Mouse (Mus musculus) kidney, embryonic 15.5 days (tissue): ENCODE data around the gene Lin7c. TPM values are rescaled to one million over a fixed set of nuclear protein-coding genes. Genes with fewer than 3 reads are reported as not detected.
"Not testable (repeated sequence)": the region's sequence is repeated elsewhere in the genome, so short reads cannot be mapped to it uniquely, and the experiment has no call there.

ENCODE experiments used
- ATAC-seq: fragments of 200-750 bp; cut with Nextera tagmentation; replicated peaks from 2 replicates; pipeline ENCODE4 v1.8.0; 2017; ENCODE audit warnings: moderate TSS enrichment; ENCODE audit not compliant: low FRiP score
- H3K27ac ChIP-seq: fragments of 300-500 bp; sonication (generic); 2 replicates; pipeline ENCODE4 v1.5.1; 2015; ENCODE audit warnings: mild to moderate bottlenecking, inconsistent platforms
- H3K27me3 ChIP-seq: fragments of 300-500 bp; sonication (generic); 2 replicates; pipeline ENCODE4 v1.6.1; 2015; ENCODE audit warnings: inconsistent platforms
- H3K36me3 ChIP-seq: fragments of 300-500 bp; sonication (generic); 2 replicates; pipeline ENCODE4 v1.6.1; 2015; ENCODE audit warnings: inconsistent platforms
- H3K4me1 ChIP-seq: fragments of 300-500 bp; sonication (generic); 2 replicates; pipeline ENCODE4 v1.6.1; 2015; ENCODE audit warnings: inconsistent platforms
- H3K4me2 ChIP-seq: fragments of 300-500 bp; sonication (generic); 2 replicates; pipeline ENCODE4 v1.6.1; 2015; ENCODE audit warnings: moderate library complexity, mild to moderate bottlenecking, inconsistent platforms
- H3K4me3 ChIP-seq: fragments of 300-500 bp; sonication (generic); replicated peaks from 2 replicates; pipeline ENCODE4 v1.5.1; 2015; ENCODE audit warnings: mild to moderate bottlenecking, inconsistent platforms
- H3K9ac ChIP-seq: fragments of 300-500 bp; sonication (generic); 2 replicates; pipeline ENCODE4 v1.6.1; 2015; ENCODE audit warnings: mild to moderate bottlenecking, inconsistent platforms
- H3K9me3 ChIP-seq: fragments of 300-500 bp; sonication (generic); replicated peaks from 2 replicates; pipeline ENCODE4 v1.6.1; 2016; ENCODE audit warnings: inconsistent platforms
- WGBS: fragments of 180-500 bp; shearing (Covaris S2); methylation state at CpG from one replicate; pipeline ENCODE4 v1.1.7; 2015; ENCODE audit warnings: mixed read lengths; 5-methylcytosine and 5-hydroxymethylcytosine counted together
- polyA plus RNA-seq: library from polyadenylated mRNA; unstranded; fragments of >200 nt; fragmentation: Nextera tagmentation; extraction: Ambion mirVana; gene quantifications from 2 replicates; pipeline ENCODE4 v1.2.1, GENCODE M21; 2015

Gene Lin7c
- 69.3 and 76.4 TPM in 2 replicates for polyA plus RNA-seq

- Histone ChIP-seq H3K27ac (peak within 1 kb of the TSS; percentile 89), H3K36me3 (peaks cover 15% of the 10 kb centered on the region), H3K27me3 (no peaks in the 10 kb centered on the region), H3K4me2 (peak within 1 kb of the TSS; percentile 65), H3K9me3 (0 out of 2 replicates have a peak, but pooled peaks cover 3% of the 10 kb centered on the region), H3K4me3 (peak within 1 kb of the TSS; percentile 84), H3K4me1 (peaks cover 14% of the 10 kb centered on the region), H3K9ac (peak within 1 kb of the TSS; percentile 83)
- under 1% methylated on average over 42 of the region's 42 CpGs for WGBS
- ATAC-seq: peak; percentile 100
Measured at GRCm38 (mm10) chr2:109890597-109890996, at the start of gene Lin7c. TSS of gene Lin7c (plus strand) at chr2:109890853.

- Histone ChIP-seq H3K4me1 (peaks cover 7% of the 10 kb centered on the region; the same call in 1 of the 2 replicates), H3K9ac (no peak overlapping the region), H3K9me3 (no peaks in the 10 kb centered on the region), H3K36me3 (no peaks in the 10 kb centered on the region), H3K4me3 (no peak overlapping the region), H3K27ac (no peak overlapping the region), H3K4me2 (no peak overlapping the region), H3K27me3 (no peaks in the 10 kb centered on the region)
- no peak for ATAC-seq
- 55% methylated on average over 4 of the region's 4 CpGs for WGBS
Measured at GRCm38 (mm10) chr2:109846401-109846800, 44.3 kb upstream of the Lin7c start.

GRCm38 (mm10) chr2:109848305-109848704 lies 42.3 kb upstream of the Lin7c start:
- Histone ChIP-seq H3K9ac (no peak overlapping the region), H3K27ac (peak overlapping the region; percentile 48; the same call in 1 of the 2 replicates), H3K4me3 (no peak overlapping the region), H3K36me3 (no peaks in the 10 kb centered on the region), H3K27me3 (no peaks in the 10 kb centered on the region), H3K4me2 (no peak overlapping the region), H3K4me1 (peaks cover 7% of the 10 kb centered on the region; the same call in 1 of the 2 replicates), H3K9me3 (no peaks in the 10 kb centered on the region)
- ATAC-seq: peak; percentile 92
- 27% methylated on average over 4 of the region's 4 CpGs for WGBS

DNA sequence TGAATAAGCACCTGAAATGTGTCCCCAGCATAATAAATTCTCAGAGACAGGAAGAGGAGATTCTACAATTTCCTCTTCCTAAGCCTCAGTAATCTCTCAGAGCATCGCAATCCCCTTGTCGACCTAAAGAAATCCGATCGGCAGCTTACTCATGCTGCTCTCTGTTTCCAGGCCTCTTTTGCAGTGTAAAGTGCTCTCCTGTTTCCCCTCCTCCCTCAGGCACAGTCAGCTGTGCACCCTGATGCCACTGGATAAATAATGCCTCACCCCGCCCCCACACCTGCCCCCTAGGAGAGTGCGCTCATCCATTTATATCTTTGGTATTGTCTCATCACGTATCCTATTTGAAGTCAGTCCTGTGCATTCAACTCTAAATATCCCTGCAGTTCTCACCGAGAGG lies 41.9 kb upstream of the Lin7c start:
- no peak overlapping the region for H3K27ac ChIP-seq
- 23% methylated on average over 8 of the region's 8 CpGs for WGBS
- H3K27me3 ChIP-seq: no peaks in the 10 kb centered on the region
- H3K4me2 ChIP-seq: no peak overlapping the region
- H3K9ac ChIP-seq: no peak overlapping the region
- ATAC-seq: peak; percentile 95
- H3K4me3 ChIP-seq: no peak overlapping the region
- no peaks in the 10 kb centered on the region for H3K9me3 ChIP-seq
- peaks cover 7% of the 10 kb centered on the region; the same call in 1 of the 2 replicates for H3K4me1 ChIP-seq
- H3K36me3 ChIP-seq: no peaks in the 10 kb centered on the region

DNA sequence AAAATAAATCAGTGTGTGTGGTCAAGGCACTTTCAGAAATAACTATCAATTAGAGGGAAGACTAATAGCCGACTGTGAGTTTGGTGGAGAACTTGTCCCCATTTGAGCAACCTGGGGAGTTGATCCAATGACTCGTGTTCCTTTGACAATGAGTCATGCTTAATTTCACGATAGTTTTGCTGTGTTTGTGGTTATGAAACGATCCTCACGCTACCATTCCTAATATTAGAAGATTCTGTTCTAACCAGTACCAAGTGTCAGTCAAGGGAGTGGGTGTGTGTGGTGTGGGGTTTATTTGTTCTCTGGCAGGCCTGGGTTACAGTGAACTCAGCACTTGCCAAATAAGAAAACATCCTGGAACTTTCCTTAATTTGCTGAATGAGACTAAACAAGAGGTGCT lies 35.1 kb upstream of the Lin7c start:
- H3K27me3 ChIP-seq: no peaks in the 10 kb centered on the region
- no peak overlapping the region for H3K4me2 ChIP-seq
- no peaks in the 10 kb centered on the region for H3K9me3 ChIP-seq
- no peaks in the 10 kb centered on the region for H3K4me1 ChIP-seq
- H3K36me3 ChIP-seq: no peaks in the 10 kb centered on the region
- WGBS: 82% methylated on average over 5 of the region's 5 CpGs
- H3K9ac ChIP-seq: no peak overlapping the region
- H3K27ac ChIP-seq: no peak overlapping the region
- no peak overlapping the region for H3K4me3 ChIP-seq
- ATAC-seq: no peak

- Histone ChIP-seq H3K27me3 (no peaks in the 10 kb centered on the region), H3K4me2 (no peak overlapping the region), H3K27ac (no peak overlapping the region), H3K36me3 (no peaks in the 10 kb centered on the region), H3K4me1 (no peaks in the 10 kb centered on the region), H3K9me3 (no peaks in the 10 kb centered on the region), H3K9ac (no peak overlapping the region), H3K4me3 (no peak overlapping the region)
- WGBS: 79% methylated on average over 2 of the region's 2 CpGs
- no peak for ATAC-seq
Measured at GRCm38 (mm10) chr2:109859671-109860070, 31.0 kb upstream of the Lin7c start.

- no peak overlapping the region for H3K4me2 ChIP-seq
- no peaks in the 10 kb centered on the region for H3K4me1 ChIP-seq
- no peak overlapping the region for H3K4me3 ChIP-seq
- H3K9me3 ChIP-seq: no peaks in the 10 kb centered on the region
- no peaks in the 10 kb centered on the region for H3K27me3 ChIP-seq
- 84% methylated on average over 3 of the region's 3 CpGs for WGBS
- H3K27ac ChIP-seq: no peak overlapping the region
- H3K9ac ChIP-seq: no peak overlapping the region
- ATAC-seq: no peak
- no peaks in the 10 kb centered on the region for H3K36me3 ChIP-seq
Measured at GRCm38 (mm10) chr2:109860832-109861231, 29.8 kb upstream of the Lin7c start.

DNA sequence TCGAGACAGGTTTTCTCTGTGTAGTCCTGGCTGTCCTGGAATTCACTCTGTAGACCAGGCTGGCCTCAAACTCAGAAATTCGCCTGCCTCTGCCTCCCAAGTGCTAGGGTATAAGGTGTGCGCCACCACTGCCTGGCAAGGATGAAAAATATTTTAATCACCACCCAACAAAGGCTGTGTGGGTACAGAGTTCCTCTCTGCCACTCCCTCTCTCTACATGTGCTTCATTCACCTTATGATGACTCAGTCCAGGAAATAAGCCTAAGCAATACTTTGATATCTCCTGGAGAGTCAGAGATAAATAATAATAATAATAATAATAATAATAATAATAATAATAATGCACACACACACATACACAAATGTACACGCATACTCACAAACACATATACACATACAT lies 11.2 kb upstream of the Lin7c start:
- H3K27ac ChIP-seq, H3K9ac ChIP-seq, H3K36me3 ChIP-seq, H3K4me2 ChIP-seq, H3K4me1 ChIP-seq, H3K4me3 ChIP-seq, H3K9me3 ChIP-seq, H3K27me3 ChIP-seq, ATAC-seq: not testable (repeated sequence)
- 87% methylated on average over 4 of the region's 4 CpGs for WGBS

- Histone ChIP-seq H3K4me1 (no peaks in the 10 kb centered on the region), H3K9me3 (no peaks in the 10 kb centered on the region), H3K27me3 (peaks cover 4% of the 10 kb centered on the region; the same call in 1 of the 2 replicates), H3K4me3 (no peak overlapping the region), H3K9ac (no peak overlapping the region), H3K36me3 (no peaks in the 10 kb centered on the region), H3K4me2 (no peak overlapping the region), H3K27ac (no peak overlapping the region)
- WGBS: 48% methylated on average over 2 of the region's 2 CpGs
- ATAC-seq: no peak
Measured at GRCm38 (mm10) chr2:109881111-109881510, 9.5 kb upstream of the Lin7c start.

DNA sequence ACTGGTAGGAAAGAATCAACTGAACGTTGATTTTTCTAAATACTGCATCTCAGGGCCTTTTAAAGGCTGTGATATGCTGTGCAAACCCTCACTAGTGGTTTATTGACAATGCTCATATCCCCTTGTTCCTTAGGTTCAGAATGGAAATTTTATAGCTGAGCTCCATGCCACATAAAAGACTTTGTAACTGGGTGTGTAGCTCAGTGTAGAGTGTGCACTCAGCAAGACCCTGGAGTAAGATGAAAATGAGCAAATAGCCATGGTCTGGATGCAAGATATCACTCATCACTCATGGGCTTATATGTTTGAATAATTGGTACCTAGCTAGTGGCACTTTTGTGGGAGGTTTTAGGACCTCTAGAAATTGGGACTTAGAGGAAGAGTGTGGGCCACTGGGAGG lies 9.0 kb upstream of the Lin7c start:
- 55% methylated on average over 1 of the region's 1 CpGs for WGBS
- H3K36me3 ChIP-seq: no peaks in the 10 kb centered on the region
- ATAC-seq: no peak

DNA sequence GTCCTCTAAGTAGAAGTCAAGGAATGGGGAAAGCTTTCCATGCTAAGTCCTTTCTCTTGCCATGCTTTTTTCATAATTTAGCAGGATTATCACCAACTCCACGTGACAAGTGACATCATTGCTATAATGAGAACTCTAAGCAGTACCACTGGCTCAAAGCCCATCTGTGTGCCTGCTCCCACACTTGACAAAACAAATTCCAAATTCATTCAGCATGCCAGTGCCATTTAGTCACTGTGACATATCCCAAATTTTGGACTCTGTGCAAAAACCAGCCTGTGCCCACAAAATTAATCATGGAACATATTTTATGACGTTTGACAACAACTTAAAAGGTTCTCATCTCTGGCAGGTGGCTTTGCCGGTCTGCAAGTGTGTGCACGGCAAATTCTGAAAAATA lies 6.5 kb upstream of the Lin7c start:
- no peaks in the 10 kb centered on the region for H3K9me3 ChIP-seq
- no peaks in the 10 kb centered on the region for H3K4me1 ChIP-seq
- ATAC-seq: no peak
- H3K4me3 ChIP-seq: no peak overlapping the region
- H3K4me2 ChIP-seq: no peak overlapping the region
- H3K36me3 ChIP-seq: no peaks in the 10 kb centered on the region
- no peak overlapping the region for H3K27ac ChIP-seq
- H3K9ac ChIP-seq: no peak overlapping the region
- peaks cover 4% of the 10 kb centered on the region; the same call in 1 of the 2 replicates for H3K27me3 ChIP-seq
- 73% methylated on average over 4 of the region's 4 CpGs for WGBS

More for the DNA sequence above, 9.0 kb upstream of the Lin7c start:
- peaks cover 4% of the 10 kb centered on the region; the same call in 1 of the 2 replicates for H3K27me3 ChIP-seq
- H3K4me2 ChIP-seq: no peak overlapping the region
- H3K9me3 ChIP-seq: no peaks in the 10 kb centered on the region
- no peaks in the 10 kb centered on the region for H3K4me1 ChIP-seq
- no peak overlapping the region for H3K27ac ChIP-seq
- H3K9ac ChIP-seq: no peak overlapping the region
- H3K4me3 ChIP-seq: no peak overlapping the region

DNA sequence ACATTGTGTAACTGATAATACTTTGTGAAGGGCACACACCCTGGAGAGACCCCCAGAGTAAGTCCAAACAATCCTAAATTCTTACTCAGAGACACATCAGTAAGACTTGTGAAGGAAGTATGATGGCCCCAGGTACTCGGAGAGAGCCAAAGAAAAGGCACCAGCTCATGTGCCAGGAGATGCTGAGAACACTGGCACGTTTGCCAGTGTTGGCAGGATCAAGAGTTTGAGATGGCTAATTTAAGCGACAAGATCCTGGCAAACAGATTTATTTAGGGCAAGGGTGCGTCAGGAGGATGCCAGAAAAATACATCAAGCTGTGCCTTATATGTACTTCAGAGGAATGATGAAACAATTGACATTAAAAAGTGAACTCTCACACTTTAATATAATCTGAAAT lies 6.1 kb upstream of the Lin7c start:
- ATAC-seq: no peak

GRCm38 (mm10) chr2:109890068-109890467 lies 585 bp upstream of the Lin7c start:
- Histone ChIP-seq H3K4me2 (peak overlapping the region; percentile 65), H3K4me1 (peaks cover 14% of the 10 kb centered on the region)

More for the DNA sequence above, 6.1 kb upstream of the Lin7c start:
- WGBS: 63% methylated on average over 4 of the region's 4 CpGs
- no peaks in the 10 kb centered on the region for H3K36me3 ChIP-seq
- H3K4me2 ChIP-seq: no peak overlapping the region
- no peaks in the 10 kb centered on the region for H3K4me1 ChIP-seq
- no peaks in the 10 kb centered on the region for H3K9me3 ChIP-seq
- peaks cover 4% of the 10 kb centered on the region; the same call in 1 of the 2 replicates for H3K27me3 ChIP-seq
- no peak overlapping the region for H3K9ac ChIP-seq
- H3K4me3 ChIP-seq: no peak overlapping the region
- H3K27ac ChIP-seq: no peak overlapping the region

More at GRCm38 (mm10) chr2:109890068-109890467, 585 bp upstream of the Lin7c start:
- peak overlapping the region; percentile 84 for H3K4me3 ChIP-seq
- 36% methylated on average over 4 of the region's 4 CpGs for WGBS
- H3K9ac ChIP-seq: peak overlapping the region; percentile 83; the same call in 1 of the 2 replicates
- H3K27ac ChIP-seq: no peak overlapping the region
- ATAC-seq: no peak
- no peaks in the 10 kb centered on the region for H3K27me3 ChIP-seq
- 0 out of 2 replicates have a peak, but pooled peaks cover 3% of the 10 kb centered on the region for H3K9me3 ChIP-seq
- peaks cover 10% of the 10 kb centered on the region for H3K36me3 ChIP-seq
